Comparison of ENCODE assay signal across 26 mouse cellular contexts in genomic region chr12:107789818-107790217, GRCm38 (mm10).
"Had no signal": no experiment of that assay in that cellular context is flagged by ENCODE, and none has a peak within 500 bp of the region (broad histone marks: within the 10 kb centered on the region; RNA-seq: fewer than 3 reads in every experiment).

No protein-coding gene starts in this region.

- ATAC-seq: forebrain, embryonic 13.5 days; forebrain, embryonic 14.5 days; forebrain, embryonic 15.5 days; forebrain, embryonic 16.5 days; forebrain, postnatal 0 days had no signal

- H3K4me1 ChIP-seq: embryonic facial prominence, embryonic 12.5 days; embryonic facial prominence, embryonic 13.5 days; embryonic facial prominence, embryonic 15.5 days; forebrain, embryonic 15.5 days had no signal

- H3K9ac ChIP-seq: embryonic facial prominence, embryonic 12.5 days; embryonic facial prominence, embryonic 13.5 days; embryonic facial prominence, embryonic 15.5 days; forebrain, embryonic 12.5 days; forebrain, embryonic 13.5 days; forebrain, embryonic 15.5 days; forebrain, postnatal 0 days had no signal

- H3K4me3 ChIP-seq: embryonic facial prominence, embryonic 10.5 days; embryonic facial prominence, embryonic 12.5 days; embryonic facial prominence, embryonic 13.5 days; embryonic facial prominence, embryonic 15.5 days; erythroblast, embryonic 14.5 days; forebrain, embryonic 10.5 days; forebrain, embryonic 12.5 days; forebrain, embryonic 13.5 days; forebrain, embryonic 15.5 days; gastrocnemius, adult 2 months; heart, adult 2 months had no signal

- H3K36me3 ChIP-seq: embryonic facial prominence, embryonic 10.5 days; embryonic facial prominence, embryonic 12.5 days; embryonic facial prominence, embryonic 13.5 days; embryonic facial prominence, embryonic 15.5 days; forebrain, embryonic 10.5 days; forebrain, embryonic 12.5 days; forebrain, embryonic 15.5 days had no signal

- H3K4me2 ChIP-seq: embryonic facial prominence, embryonic 12.5 days; embryonic facial prominence, embryonic 13.5 days; embryonic facial prominence, embryonic 15.5 days; forebrain, embryonic 12.5 days; forebrain, embryonic 13.5 days; forebrain, embryonic 15.5 days had no signal

- H3K27me3 ChIP-seq: embryonic facial prominence, embryonic 12.5 days; embryonic facial prominence, embryonic 13.5 days; embryonic facial prominence, embryonic 15.5 days; forebrain, embryonic 15.5 days had no signal

- DNase-seq: cerebellum, adult 9-10 months; cerebellum, adult 9-11 months; cerebellum, postnatal 14 days; cerebellum, postnatal 25 days; cerebellum, postnatal 36 days; embryo, embryonic 11 days; forebrain, postnatal 0 days; gastrocnemius, adult 2 months; gastrocnemius, postnatal 10 days; gastrocnemius, postnatal 14 days; gastrocnemius, postnatal 25 days; gastrocnemius, postnatal 36 days; heart, adult 11 months; heart, adult 18-20 months; heart, adult 2 months had no signal

- H3K9me3 ChIP-seq: embryonic facial prominence, embryonic 10.5 days; embryonic facial prominence, embryonic 12.5 days; embryonic facial prominence, embryonic 13.5 days; embryonic facial prominence, embryonic 15.5 days; forebrain, embryonic 12.5 days; forebrain, embryonic 13.5 days; forebrain, embryonic 15.5 days had no signal

- H3K27ac ChIP-seq: embryonic facial prominence, embryonic 10.5 days; embryonic facial prominence, embryonic 12.5 days; embryonic facial prominence, embryonic 13.5 days; embryonic facial prominence, embryonic 15.5 days; forebrain, embryonic 10.5 days; forebrain, embryonic 12.5 days; forebrain, embryonic 13.5 days; forebrain, embryonic 15.5 days; gastrocnemius, adult 2 months; heart, adult 2 months had no signal
